Mouse (Mus musculus): ENCODE measurements around the gene Mob3c.

DNA sequence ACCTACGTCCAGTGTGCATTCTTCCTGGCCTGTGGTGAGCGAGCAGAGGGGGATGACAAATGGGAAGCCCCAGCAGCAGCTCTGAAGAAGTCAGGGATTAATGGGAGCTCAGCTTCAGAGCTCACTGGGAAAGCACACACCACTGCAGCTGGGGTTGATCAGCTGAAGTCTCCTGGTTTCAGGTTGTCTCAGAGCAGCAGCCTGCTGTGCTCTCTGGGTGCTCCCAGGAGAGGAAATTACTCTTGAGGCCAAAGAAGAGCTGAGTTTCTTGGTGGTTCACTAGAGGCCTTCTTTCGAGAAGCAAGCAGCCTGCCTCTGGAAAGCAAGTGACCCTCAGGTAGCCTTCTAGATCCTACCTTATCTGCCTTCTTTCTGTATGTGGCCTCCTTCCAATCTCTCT, 6.9 kb upstream of the Mob3c start:
- TF ChIP-seq HCFC1 (IDR thresholded peaks at IDR 0.05; ENCODE audit: borderline replicate concordance, insufficient read depth, low read length): no peak
- no peak for TF ChIP-seq ZC3H11A (IDR thresholded peaks at IDR 0.05; ENCODE audit: borderline replicate concordance, low read depth, low read length)
